Mouse (Mus musculus) ES-Bruce4 (cell line): ENCODE data around the gene Rasa3. TPM values are rescaled to one million over a fixed set of nuclear protein-coding genes. Genes with fewer than 3 reads are reported as not detected.

Experiments
- H3K27ac ChIP-seq: 2 replicates; pipeline ENCODE4 v1.5.1; 2012; ENCODE audit warnings: low read length, inconsistent platforms; ENCODE audit not compliant: insufficient read depth
- H3K27me3 ChIP-seq: 2 replicates; pipeline ENCODE4 v1.6.1; 2012; ENCODE audit warnings: mild to moderate bottlenecking, low read length, inconsistent platforms; ENCODE audit not compliant: control insufficient read depth, poor library complexity, insufficient read depth, severe bottlenecking
- H3K36me3 ChIP-seq: 2 replicates; pipeline ENCODE4 v1.6.1; 2012; ENCODE audit warnings: inconsistent platforms, mild to moderate bottlenecking, low read length, moderate library complexity; ENCODE audit not compliant: control insufficient read depth, poor library complexity, insufficient read depth, severe bottlenecking
- H3K4me1 ChIP-seq: one replicate; pipeline ENCODE4 v1.8.1; 2011; ENCODE audit warnings: low read length; ENCODE audit not compliant: control insufficient read depth, insufficient read depth
- H3K4me3 ChIP-seq: 2 replicates; pipeline ENCODE4 v1.5.1; 2011; ENCODE audit warnings: low read depth, mild to moderate bottlenecking, low read length
- H3K9ac ChIP-seq: 2 replicates; pipeline ENCODE4 v1.6.1; 2012; ENCODE audit warnings: low read depth, mild to moderate bottlenecking, inconsistent platforms; ENCODE audit not compliant: poor library complexity, severe bottlenecking
- H3K9me3 ChIP-seq: replicated peaks from 2 replicates; pipeline ENCODE4 v1.6.1; 2012; ENCODE audit warnings: mild to moderate bottlenecking, low read length, inconsistent platforms; ENCODE audit not compliant: control insufficient read depth, poor library complexity, insufficient read depth, severe bottlenecking
- CTCF ChIP-seq: IDR thresholded peaks from one replicate; pipeline ENCODE4 v1.8.1; 2011; ENCODE audit warnings: low read depth, low read length
- EP300 ChIP-seq: IDR thresholded peaks from 2 replicates; pipeline ENCODE4 v1.6.1; 2011; ENCODE audit warnings: low read depth, low read length; ENCODE audit not compliant: insufficient read depth
- POLR2A ChIP-seq: IDR thresholded peaks from one replicate; pipeline ENCODE4 v1.8.1; 2011; ENCODE audit warnings: low read length; ENCODE audit not compliant: insufficient read depth
- polyA plus RNA-seq: library from polyadenylated mRNA; stranded (reverse); fragments of >200 nt; gene quantifications from 2 replicates; pipeline ENCODE4 v1.2.4, GENCODE M21; 2011; ENCODE audit warnings: low read depth; ENCODE audit not compliant: missing spikeins, insufficient read depth, insufficient read length

The Rasa3 gene
- polyA plus RNA-seq, 1 experiment, result 14.5 TPM

- no peaks in the 10 kb centered on the region for H3K9me3 ChIP-seq
- TF ChIP-seq POLR2A (no peak), EP300 (no peak), CTCF (no peak)
- H3K27me3 ChIP-seq, result no peaks in the 10 kb centered on the region
- H3K9ac ChIP-seq, result no peak overlapping the region
- no peaks in the 10 kb centered on the region for H3K36me3 ChIP-seq
- H3K27ac ChIP-seq, result no peak overlapping the region
- no peaks in the 10 kb centered on the region for H3K4me1 ChIP-seq
- H3K4me3 ChIP-seq, result no peak overlapping the region
Measured at GRCm38 (mm10) chr8:13600716-13601115, 76.7 kb downstream of the Rasa3 start.

- Histone ChIP-seq H3K27me3 (no peaks in the 10 kb centered on the region), H3K27ac (no peak overlapping the region), H3K36me3 (no peaks in the 10 kb centered on the region), H3K4me3 (no peak overlapping the region), H3K9ac (no peak overlapping the region), H3K9me3 (no peaks in the 10 kb centered on the region), H3K4me1 (no peaks in the 10 kb centered on the region)
- no peak for TF ChIP-seq POLR2A
- no peak for TF ChIP-seq EP300
- no peak for TF ChIP-seq CTCF
Measured at GRCm38 (mm10) chr8:13600204-13600603, 77.2 kb downstream of the Rasa3 start.

- Histone ChIP-seq H3K9ac (no peak overlapping the region), H3K36me3 (no peaks in the 10 kb centered on the region), H3K9me3 (no peaks in the 10 kb centered on the region), H3K4me3 (no peak overlapping the region), H3K27ac (no peak overlapping the region), H3K27me3 (no peaks in the 10 kb centered on the region), H3K4me1 (no peaks in the 10 kb centered on the region)
- TF ChIP-seq CTCF, result no peak
- no peak for TF ChIP-seq EP300
- no peak for TF ChIP-seq POLR2A
Measured at GRCm38 (mm10) chr8:13597777-13598176, 79.6 kb downstream of the Rasa3 start.

- no peaks in the 10 kb centered on the region for H3K27me3 ChIP-seq
- no peak overlapping the region for H3K9ac ChIP-seq
- no peaks in the 10 kb centered on the region for H3K36me3 ChIP-seq
- H3K4me3 ChIP-seq, result no peak overlapping the region
- no peaks in the 10 kb centered on the region for H3K4me1 ChIP-seq
- H3K27ac ChIP-seq, result no peak overlapping the region
- TF ChIP-seq POLR2A, result no peak
- H3K9me3 ChIP-seq, result no peaks in the 10 kb centered on the region
Measured at GRCm38 (mm10) chr8:13595861-13596260, 81.5 kb downstream of the Rasa3 start.

GRCm38 (mm10) chr8:13594884-13595323 is 82.5 kb downstream of the Rasa3 start:
- Histone ChIP-seq H3K27ac (no peak overlapping the region), H3K27me3 (no peaks in the 10 kb centered on the region), H3K9me3 (no peaks in the 10 kb centered on the region), H3K4me1 (no peaks in the 10 kb centered on the region), H3K36me3 (no peaks in the 10 kb centered on the region), H3K4me3 (no peak overlapping the region), H3K9ac (no peak overlapping the region)
- no peak for TF ChIP-seq POLR2A

- no peaks in the 10 kb centered on the region for H3K9me3 ChIP-seq
- H3K4me1 ChIP-seq, result no peaks in the 10 kb centered on the region
- H3K27ac ChIP-seq, result no peak overlapping the region
- H3K4me3 ChIP-seq, result no peak overlapping the region
- H3K36me3 ChIP-seq, result no peaks in the 10 kb centered on the region
- H3K9ac ChIP-seq, result no peak overlapping the region
- H3K27me3 ChIP-seq, result no peaks in the 10 kb centered on the region
- TF ChIP-seq EP300 (no peak), POLR2A (no peak), CTCF (no peak)
Measured at GRCm38 (mm10) chr8:13593340-13593739, 84.1 kb downstream of the Rasa3 start.
